Mouse (Mus musculus) spleen, adult 2 months (tissue): Measurements from ENCODE around the gene Rab31.

Experiments used
- CTCF ChIP-seq: fragments of 200-500 bp; IDR thresholded peaks from 2 replicates; pipeline ENCODE4 v1.5.1; 2011; ENCODE audit warnings: mild to moderate bottlenecking, inconsistent platforms; ENCODE audit not compliant: insufficient read depth, insufficient read length, insufficient replicate concordance; ENCODE audit errors: extremely low read depth
- POLR2A ChIP-seq: fragments of 200-500 bp; IDR thresholded peaks from 2 replicates; pipeline ENCODE4 v1.6.1; 2011; ENCODE audit warnings: low read depth, low read length, inconsistent platforms

DNA sequence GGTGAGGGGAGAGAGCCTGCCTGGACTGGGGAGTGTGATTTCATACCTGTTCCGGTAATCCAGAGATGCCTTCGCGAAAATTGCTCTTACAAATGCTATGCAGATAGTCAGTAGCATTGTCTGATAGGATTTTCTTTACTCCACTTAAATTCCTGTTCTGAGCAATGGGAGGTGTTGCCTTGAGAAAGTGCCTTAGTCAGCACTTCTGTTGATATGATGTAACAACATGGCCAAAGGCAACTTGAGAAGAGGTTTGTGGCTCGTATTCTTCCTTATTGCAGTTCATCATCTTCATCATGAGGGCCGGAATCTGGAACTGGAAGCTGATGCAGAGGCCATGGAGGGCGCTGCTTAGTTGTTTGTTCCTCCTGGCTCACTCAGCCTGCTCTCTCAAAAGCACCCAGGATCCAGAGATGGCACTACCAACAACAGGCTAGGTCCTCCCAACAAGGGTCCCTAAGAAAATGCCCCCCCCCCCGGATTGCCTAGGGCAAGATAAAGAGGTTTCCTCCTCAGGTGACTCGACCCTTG lies 12.1 kb upstream of the Rab31 start:
- TF ChIP-seq CTCF, result no peak
- TF ChIP-seq POLR2A, result no peak
